In the genomic region with DNA sequence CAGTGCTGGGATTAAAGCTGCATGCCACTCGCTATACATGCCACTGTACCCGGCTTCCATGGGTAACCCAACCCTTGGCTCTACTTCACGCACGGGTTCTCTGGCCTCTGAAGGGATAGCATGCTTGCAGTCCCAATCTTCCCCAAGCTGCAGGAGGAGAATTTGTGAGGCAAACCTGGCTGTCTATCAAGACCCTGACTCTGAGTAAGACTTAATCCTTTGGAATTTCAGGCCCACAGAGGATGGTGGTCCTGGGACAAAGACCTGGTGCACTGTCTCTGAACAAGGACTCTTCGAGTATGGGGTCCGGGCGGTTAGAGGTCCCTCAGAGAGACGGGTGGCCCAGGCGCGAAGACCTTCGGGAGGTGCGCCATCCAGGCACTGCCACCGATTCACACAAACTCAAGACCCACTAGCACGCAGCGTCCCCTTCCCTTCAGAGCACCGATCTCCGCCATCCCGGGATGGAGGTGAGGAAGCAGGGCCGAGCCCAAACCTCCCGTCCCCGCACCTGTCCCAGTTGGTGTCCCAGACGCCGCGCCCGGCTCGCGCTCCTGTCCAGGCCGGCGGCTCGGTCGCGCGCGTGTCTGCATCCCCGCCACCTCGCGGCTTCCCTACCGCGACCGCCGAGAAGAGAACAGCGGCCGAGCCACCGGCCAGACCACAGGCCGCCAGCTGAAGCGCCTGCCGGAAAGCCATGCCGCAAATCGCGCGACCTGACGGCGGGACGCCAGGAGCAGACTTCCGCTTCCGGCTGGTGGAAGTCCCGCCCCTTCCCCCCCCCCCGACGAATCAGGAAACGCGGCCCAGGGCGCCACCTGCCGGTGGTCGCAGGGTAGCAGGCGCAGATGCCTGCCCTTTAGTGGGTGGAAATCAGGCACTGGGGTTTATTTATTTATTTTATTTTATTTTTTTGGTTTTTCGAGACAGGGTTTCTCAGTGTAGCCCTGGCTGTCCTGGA, we compare ENCODE assay signal across 8 mouse cellular contexts. TPM values are rescaled to one million over a fixed set of nuclear protein-coding genes. Genes with fewer than 3 reads are reported as not detected.
DNase-seq lines count a peak whose midpoint lies in the region; ATAC-seq and TF ChIP-seq lines count a peak whose summit lies in the region.

Gene Pgam5 (minus strand): TSS at position 773 of the 961 bp plus-strand sequence.

- peak within 1 kb of the TSS; percentile 95 for H3K4me3 ChIP-seq in embryonic facial prominence, embryonic 14.5 days (ENCODE audit: low read depth, low read length)
- H3K4me3 ChIP-seq in limb, embryonic 14.5 days (replicated peaks; ENCODE audit: low read length) = peak within 1 kb of the TSS; percentile 94
- peak within 1 kb of the TSS; percentile 84 for H3K4me3 ChIP-seq in midbrain, postnatal 0 days (ENCODE audit: low read depth, low read length)

- peak; percentile 88 for TF ChIP-seq CTCF in midbrain, postnatal 0 days (IDR thresholded peaks at IDR 0.05)

- peak within 1 kb of the TSS; percentile 93 for H3K9ac ChIP-seq in embryonic facial prominence, embryonic 14.5 days (ENCODE audit: low read depth, low read length)
- peak within 1 kb of the TSS; percentile 92 for H3K9ac ChIP-seq in limb, embryonic 14.5 days (ENCODE audit: low read depth, low read length, severe bottlenecking)
- peak within 1 kb of the TSS; percentile 85 for H3K9ac ChIP-seq in midbrain, postnatal 0 days (replicated peaks; ENCODE audit: low read length, poor library complexity, severe bottlenecking)

- peaks cover 27% of the 10 kb centered on the region for H3K36me3 ChIP-seq in embryonic facial prominence, embryonic 14.5 days (ENCODE audit: control insufficient read depth, insufficient read depth, low read length)
- peaks cover 30% of the 10 kb centered on the region for H3K36me3 ChIP-seq in limb, embryonic 14.5 days (ENCODE audit: control insufficient read depth, insufficient read depth, low read length)
- H3K36me3 ChIP-seq in midbrain, postnatal 0 days (ENCODE audit: insufficient read depth, low read length) = peaks cover 26% of the 10 kb centered on the region

- peak within 1 kb of the TSS; percentile 65 for H3K27ac ChIP-seq in embryonic facial prominence, embryonic 14.5 days (replicated peaks; ENCODE audit: low read depth, low read length)
- peak within 1 kb of the TSS; percentile 55; the same call in 1 of the 2 replicates for H3K27ac ChIP-seq in limb, embryonic 14.5 days (replicated peaks; ENCODE audit: low read depth, low read length)
- H3K27ac ChIP-seq in midbrain, postnatal 0 days (ENCODE audit: low read depth, low read length) = peak within 1 kb of the TSS; percentile 80

- ATAC-seq in embryonic facial prominence, embryonic 14.5 days (ENCODE audit: low read depth) = peak; percentile 92
- ATAC-seq in limb, embryonic 14.5 days (ENCODE audit: low FRiP score, low read depth) = peak; percentile 92
- ATAC-seq in midbrain, postnatal 0 days (ENCODE audit: low FRiP score) = peak; percentile 92

- 1% methylated on average over 16 of the region's 66 CpGs for WGBS in embryonic facial prominence, embryonic 14.5 days
- WGBS in limb, embryonic 14.5 days = under 1% methylated on average over 65 of the region's 66 CpGs
- WGBS in midbrain, postnatal 0 days = under 1% methylated on average over 62 of the region's 66 CpGs

- H3K4me1 ChIP-seq in embryonic facial prominence, embryonic 14.5 days (ENCODE audit: control insufficient read depth, insufficient read depth, low read length) = peaks cover 7% of the 10 kb centered on the region; the same call in 1 of the 2 replicates
- peaks cover 5% of the 10 kb centered on the region for H3K4me1 ChIP-seq in limb, embryonic 14.5 days (ENCODE audit: control insufficient read depth, insufficient read depth, low read length)
- H3K4me1 ChIP-seq in midbrain, postnatal 0 days (ENCODE audit: insufficient read depth, low read length) = peaks cover 4% of the 10 kb centered on the region; the same call in 1 of the 2 replicates

- no peaks in the 10 kb centered on the region for H3K9me3 ChIP-seq in embryonic facial prominence, embryonic 14.5 days (ENCODE audit: control insufficient read depth, low read length)
- H3K9me3 ChIP-seq in limb, embryonic 14.5 days (ENCODE audit: control insufficient read depth, low read length) = no peaks in the 10 kb centered on the region
- H3K9me3 ChIP-seq in midbrain, postnatal 0 days (ENCODE audit: low read length) = no peaks in the 10 kb centered on the region

- peak; percentile 86 for DNase-seq in 3T3-L1 (ENCODE audit: low read depth, low spot score)
- DNase-seq in adrenal gland, postnatal 4 days (ENCODE audit: low spot score in 2 of 2) = peak; percentile 83 to 85
- DNase-seq in embryonic facial prominence, embryonic 14.5 days (ENCODE audit: low spot score) = peak; percentile 92
- peak; percentile 79 for DNase-seq in heart, adult 8-10 months (ENCODE audit: low spot score)
- DNase-seq in kidney, adult 9 months = peak; percentile 88
- peak; percentile 90 for DNase-seq in limb, embryonic 14.5 days (ENCODE audit: low spot score)
- DNase-seq in midbrain, postnatal 0 days (ENCODE audit: low spot score) = peak; percentile 93
- peak; percentile 73 to 88 for DNase-seq in spleen, postnatal 14 days (ENCODE audit: low spot score in 2 of 2)

- H3K27me3 ChIP-seq in embryonic facial prominence, embryonic 14.5 days (replicated peaks; ENCODE audit: control insufficient read depth, insufficient read depth, low read length) = no peaks in the 10 kb centered on the region
- no peaks in the 10 kb centered on the region for H3K27me3 ChIP-seq in limb, embryonic 14.5 days (ENCODE audit: control insufficient read depth, insufficient read depth, low read length)
- no peaks in the 10 kb centered on the region for H3K27me3 ChIP-seq in midbrain, postnatal 0 days (ENCODE audit: insufficient read depth, low read length)

- TF ChIP-seq POLR2A in limb, embryonic 14.5 days (IDR thresholded peaks at IDR 0.05; ENCODE audit: borderline replicate concordance, extremely low read depth, insufficient read depth, insufficient read length) = peak; percentile 51; the same call in 1 of the 2 replicates

- peak within 1 kb of the TSS; percentile 65 for H3K4me2 ChIP-seq in embryonic facial prominence, embryonic 14.5 days (ENCODE audit: low read depth, low read length)
- H3K4me2 ChIP-seq in limb, embryonic 14.5 days (replicated peaks; ENCODE audit: low read depth, low read length, severe bottlenecking) = peak within 1 kb of the TSS; percentile 94
- H3K4me2 ChIP-seq in midbrain, postnatal 0 days (ENCODE audit: low read depth, low read length, poor library complexity, severe bottlenecking) = peak within 1 kb of the TSS; percentile 89

RNA-seq across cellular contexts. Expression of gene Pgam5, which starts in this region (rescaled TPM):
- total RNA-seq in adrenal gland, postnatal 4 days (2021) = 10 to 100 TPM; 48.1 to 49.0 TPM
- 57.5 and 68.9 TPM in 2 replicates for polyA plus RNA-seq in embryonic facial prominence, embryonic 14.5 days (2014; fragmentation: Nextera tagmentation; extraction: Ambion mirVana)
- 10 to 100 TPM; 32.3 to 37.4 (median 35.5) TPM for total RNA-seq in heart, adult 8-10 months (2022)
- 41.0 and 44.4 TPM in 2 replicates for polyA plus RNA-seq in limb, embryonic 14.5 days (2012; rRNA removed)
- polyA plus RNA-seq in limb, embryonic 14.5 days (2014; fragmentation: Nextera tagmentation; extraction: Ambion mirVana) = 70.2 and 74.7 TPM in 2 replicates
- 156 and 164 TPM in 2 replicates for total RNA-seq in midbrain, postnatal 0 days (2014; rRNA removed)
- 117 and 119 TPM in 2 replicates for polyA plus RNA-seq in midbrain, postnatal 0 days (2015; fragmentation: Nextera tagmentation; extraction: Ambion mirVana)

Comparison
In these comparisons a context has a peak if more than half of its experiments do, and no peak if none do; other contexts are left out.
1. Peak in every context shown above with its lines: DNase-seq, ATAC-seq, H3K4me3 ChIP-seq and H3K27ac ChIP-seq.